Mouse (Mus musculus) cortical plate, adult 2 months (tissue): ENCODE data around the gene Phf8. TPM values are rescaled to one million over a fixed set of nuclear protein-coding genes. Genes with fewer than 3 reads are reported as not detected.

Experiments used
- H3K27ac ChIP-seq: fragments of 200-500 bp; 2 replicates; pipeline ENCODE4 v1.5.1; 2012; ENCODE audit warnings: low read length, control low read depth, inconsistent platforms; ENCODE audit not compliant: insufficient read depth
- H3K4me1 ChIP-seq: fragments of 200-500 bp; 2 replicates; pipeline ENCODE4 v1.6.1; 2011; ENCODE audit warnings: low read length; ENCODE audit not compliant: control insufficient read depth, insufficient read depth
- H3K4me3 ChIP-seq: fragments of 200-500 bp; 2 replicates; pipeline ENCODE4 v1.5.1; 2011; ENCODE audit warnings: mild to moderate bottlenecking, low read length, control low read depth; ENCODE audit not compliant: insufficient read depth
- CTCF ChIP-seq: fragments of 200-500 bp; IDR thresholded peaks from 2 replicates; pipeline ENCODE4 v1.5.1; 2011; ENCODE audit warnings: mild to moderate bottlenecking, control low read depth, low read length; ENCODE audit not compliant: insufficient read depth; ENCODE audit errors: extremely low read depth
- POLR2A ChIP-seq: fragments of 200-500 bp; IDR thresholded peaks from 2 replicates; pipeline ENCODE4 v1.6.1; 2011; ENCODE audit warnings: mild to moderate bottlenecking, low read length, control low read depth; ENCODE audit not compliant: insufficient read depth; ENCODE audit errors: extremely low read depth
- polyA plus RNA-seq: library from polyadenylated mRNA; depleted of rRNA; stranded (reverse); fragments of >200 nt; gene quantifications from 2 replicates; pipeline ENCODE4 v1.2.3, GENCODE M21; 2012; rRNA removed

The Phf8 gene
- polyA plus RNA-seq, 1 experiment = 17.7 TPM

- no peak for TF ChIP-seq POLR2A
- TF ChIP-seq CTCF = no peak
- H3K27ac ChIP-seq = peak overlapping the region; percentile 32; the same call in 1 of the 2 replicates
Observed at GRCm38 (mm10) chrX:151521786-151522522, 1.5 kb downstream of the Phf8 start.

GRCm38 (mm10) chrX:151553356-151553755 is 32.9 kb downstream of the Phf8 start:
- TF ChIP-seq CTCF = no peak
- no peak for TF ChIP-seq POLR2A
- H3K4me1 ChIP-seq = no peaks in the 10 kb centered on the region
- H3K4me3 ChIP-seq = no peak overlapping the region
- no peak overlapping the region for H3K27ac ChIP-seq

More at GRCm38 (mm10) chrX:151521786-151522522, 1.5 kb downstream of the Phf8 start:
- H3K4me3 ChIP-seq = peak overlapping the region; percentile 87
- H3K4me1 ChIP-seq = no peaks in the 10 kb centered on the region

- Histone ChIP-seq H3K4me1 (no peaks in the 10 kb centered on the region), H3K4me3 (no peak overlapping the region), H3K27ac (no peak overlapping the region)
- no peak for TF ChIP-seq POLR2A
- no peak for TF ChIP-seq CTCF
Observed at GRCm38 (mm10) chrX:151575166-151575565, 54.7 kb downstream of the Phf8 start.

- no peak overlapping the region for H3K4me3 ChIP-seq
- no peaks in the 10 kb centered on the region for H3K4me1 ChIP-seq
- TF ChIP-seq CTCF (no peak), POLR2A (no peak)
- H3K27ac ChIP-seq = no peak overlapping the region
Observed at GRCm38 (mm10) chrX:151643386-151643785, 122.9 kb downstream of the Phf8 start.

GRCm38 (mm10) chrX:151653744-151654143 is 133.3 kb downstream of the Phf8 start:
- Histone ChIP-seq H3K4me3 (no peak overlapping the region), H3K27ac (no peak overlapping the region), H3K4me1 (no peaks in the 10 kb centered on the region)
- TF ChIP-seq CTCF (no peak), POLR2A (no peak)

GRCm38 (mm10) chrX:151674492-151675171 is 154.2 kb downstream of the Phf8 start:
- H3K4me1 ChIP-seq = no peaks in the 10 kb centered on the region
- no peak overlapping the region for H3K27ac ChIP-seq
- H3K4me3 ChIP-seq = no peak overlapping the region
- TF ChIP-seq CTCF (no peak), POLR2A (no peak)

Other genes starting within 250 kb of the Phf8 start
- 13.0 and 13.1 TPM in 2 replicates for gene Fam120c, start 176.5 kb upstream of the Phf8 start, polyA plus RNA-seq